Mouse (Mus musculus) liver, embryonic 14.5 days (tissue): ENCODE measurements around the gene Prdm11.

Source experiments
- CTCF ChIP-seq: IDR thresholded peaks from 2 replicates; pipeline ENCODE4 v1.5.1; 2016; ENCODE audit warnings: antibody characterized with exemption, low read depth, control low read depth
- EP300 ChIP-seq: IDR thresholded peaks from 2 replicates; pipeline ENCODE4 v1.6.1; 2016; ENCODE audit warnings: antibody characterized with exemption, low read depth

- TF ChIP-seq CTCF (no peak), EP300 (no peak)
Measured at GRCm38 (mm10) chr2:93028865-93029264, 17.1 kb downstream of the Prdm11 start.
